Comparison of ENCODE assay signal across 19 mouse cellular contexts in the genomic region with DNA sequence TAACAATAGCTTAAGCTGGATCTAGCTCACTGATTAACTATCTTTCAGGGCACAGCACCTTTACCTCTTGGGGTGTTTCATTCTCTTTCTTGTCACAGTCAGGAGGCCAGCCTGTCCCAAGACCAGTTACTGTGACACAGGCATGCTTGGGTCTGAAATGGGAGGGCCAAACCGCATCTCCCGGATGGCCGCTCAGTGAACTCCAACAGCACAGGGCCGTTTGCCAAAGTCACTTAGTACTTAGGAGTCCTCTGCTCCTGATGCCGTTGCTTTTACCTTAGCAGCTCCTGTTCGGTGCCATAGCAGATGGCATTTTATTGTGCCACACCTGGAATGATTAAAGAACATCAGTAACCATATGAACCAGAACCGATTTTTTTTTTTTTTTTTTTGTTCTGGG. TPM values are rescaled to one million over a fixed set of nuclear protein-coding genes. Genes with fewer than 3 reads are reported as not detected.
DNase-seq lines count a peak whose midpoint lies in the region; ATAC-seq and TF ChIP-seq lines count a peak whose summit lies in the region.
"Had no signal": no experiment of that assay in that cellular context is flagged by ENCODE, and none has a peak within 500 bp of the region (broad histone marks: within the 10 kb centered on the region; RNA-seq: fewer than 3 reads in every experiment).

No protein-coding gene starts in this region.

- H3K4me3 ChIP-seq in lung, embryonic 14.5 days (ENCODE audit: low read depth, low read length), result no peak overlapping the region
- H3K4me3 ChIP-seq in midbrain, embryonic 14.5 days (replicated peaks; ENCODE audit: low read depth, low read length), result no peak overlapping the region
- no peak overlapping the region for H3K4me3 ChIP-seq in liver, postnatal 0 days (ENCODE audit: low read depth, low read length)
- H3K4me3 ChIP-seq: embryonic facial prominence, embryonic 12.5 days; forebrain, embryonic 15.5 days; heart, adult 2 months; heart, embryonic 12.5 days; hindbrain, embryonic 13.5 days had no signal

- H3K4me2 ChIP-seq in lung, embryonic 14.5 days, result no peak overlapping the region
- H3K4me2 ChIP-seq in midbrain, embryonic 14.5 days (ENCODE audit: low read length), result no peak overlapping the region
- no peak overlapping the region for H3K4me2 ChIP-seq in liver, postnatal 0 days (ENCODE audit: low read depth, low read length)
- H3K4me2 ChIP-seq: embryonic facial prominence, embryonic 12.5 days; forebrain, embryonic 15.5 days; heart, embryonic 12.5 days; hindbrain, embryonic 13.5 days had no signal

- H3K36me3 ChIP-seq in lung, embryonic 14.5 days (ENCODE audit: insufficient read depth), result no peaks in the 10 kb centered on the region
- no peaks in the 10 kb centered on the region for H3K36me3 ChIP-seq in midbrain, embryonic 14.5 days (ENCODE audit: control insufficient read depth, insufficient read depth, low read length)
- H3K36me3 ChIP-seq in liver, postnatal 0 days (replicated peaks; ENCODE audit: insufficient read depth, low read length), result no peaks in the 10 kb centered on the region
- H3K36me3 ChIP-seq: embryonic facial prominence, embryonic 12.5 days; forebrain, embryonic 15.5 days; hindbrain, embryonic 13.5 days had no signal

- no peak for TF ChIP-seq EP300 in liver, postnatal 0 days (IDR thresholded peaks at IDR 0.05; ENCODE audit: low read depth)

- H3K27me3 ChIP-seq in lung, embryonic 14.5 days (ENCODE audit: insufficient read depth, low read length), result no peaks in the 10 kb centered on the region
- H3K27me3 ChIP-seq in midbrain, embryonic 14.5 days (ENCODE audit: control insufficient read depth, insufficient read depth, low read length), result no peaks in the 10 kb centered on the region
- H3K27me3 ChIP-seq in liver, postnatal 0 days (ENCODE audit: insufficient read depth, low read length), result no peaks in the 10 kb centered on the region
- H3K27me3 ChIP-seq: embryonic facial prominence, embryonic 12.5 days; forebrain, embryonic 15.5 days; heart, embryonic 12.5 days; hindbrain, embryonic 13.5 days had no signal

- no peaks in the 10 kb centered on the region for H3K4me1 ChIP-seq in lung, embryonic 14.5 days (ENCODE audit: insufficient read depth)
- H3K4me1 ChIP-seq in midbrain, embryonic 14.5 days (ENCODE audit: control insufficient read depth, insufficient read depth, low read length), result no peaks in the 10 kb centered on the region
- H3K4me1 ChIP-seq in liver, postnatal 0 days (ENCODE audit: insufficient read depth), result no peaks in the 10 kb centered on the region
- H3K4me1 ChIP-seq: embryonic facial prominence, embryonic 12.5 days; forebrain, embryonic 15.5 days; heart, embryonic 12.5 days; hindbrain, embryonic 13.5 days had no signal

- no peak for TF ChIP-seq CTCF in lung, embryonic 14.5 days (IDR thresholded peaks at IDR 0.05; ENCODE audit: low read depth)
- no peak for TF ChIP-seq CTCF in liver, postnatal 0 days (IDR thresholded peaks at IDR 0.05; ENCODE audit: low read depth)

- 76% methylated on average over 7 of the region's 7 CpGs for WGBS in lung, embryonic 14.5 days
- WGBS in midbrain, embryonic 14.5 days, result 83% methylated on average over 7 of the region's 7 CpGs
- 73% methylated on average over 7 of the region's 7 CpGs for WGBS in liver, postnatal 0 days (ENCODE audit: insufficient replicate concordance)

- H3K9me3 ChIP-seq in lung, embryonic 14.5 days (ENCODE audit: low read depth, low read length), result peaks cover 5% of the 10 kb centered on the region
- peaks cover 4% of the 10 kb centered on the region; the same call in 1 of the 2 replicates for H3K9me3 ChIP-seq in midbrain, embryonic 14.5 days (ENCODE audit: control insufficient read depth, low read length)
- H3K9me3 ChIP-seq in liver, postnatal 0 days (ENCODE audit: low read length), result peaks cover 1% of the 10 kb centered on the region
- H3K9me3 ChIP-seq: forebrain, embryonic 15.5 days had no signal

- no peak for ATAC-seq in lung, embryonic 14.5 days (ENCODE audit: insufficient read depth)
- no peak for ATAC-seq in midbrain, embryonic 14.5 days (ENCODE audit: low FRiP score, low TSS enrichment)
- ATAC-seq in liver, postnatal 0 days, result no peak
- ATAC-seq: forebrain, embryonic 15.5 days had no signal

- H3K9ac ChIP-seq in lung, embryonic 14.5 days, result no peak overlapping the region
- H3K9ac ChIP-seq in midbrain, embryonic 14.5 days (replicated peaks; ENCODE audit: low read length), result no peak overlapping the region
- H3K9ac ChIP-seq in liver, postnatal 0 days (replicated peaks), result no peak overlapping the region
- H3K9ac ChIP-seq: embryonic facial prominence, embryonic 12.5 days; forebrain, embryonic 15.5 days; heart, embryonic 12.5 days; hindbrain, embryonic 13.5 days had no signal

- H3K27ac ChIP-seq in lung, embryonic 14.5 days (ENCODE audit: low read depth), result no peak overlapping the region
- H3K27ac ChIP-seq in midbrain, embryonic 14.5 days (replicated peaks; ENCODE audit: low read depth, low read length), result no peak overlapping the region
- H3K27ac ChIP-seq in liver, postnatal 0 days (ENCODE audit: low read depth), result no peak overlapping the region
- H3K27ac ChIP-seq: embryonic facial prominence, embryonic 12.5 days; forebrain, embryonic 15.5 days; heart, adult 2 months; hindbrain, embryonic 13.5 days had no signal

- DNase-seq in heart, postnatal 4 days, result peak; percentile 21
- no peak for DNase-seq in heart, adult 18-20 months
- DNase-seq in lung, embryonic 14.5 days, result peak; percentile 49
- no peak for DNase-seq in lung, postnatal 10 days
- DNase-seq in kidney, postnatal 10 days, result peak; percentile 79
- peak; percentile 65 to 75 for DNase-seq in kidney, postnatal 4 days
- DNase-seq in midbrain, embryonic 14.5 days, result no peak
- no peak for DNase-seq in liver, postnatal 0 days
- DNase-seq: adrenal gland, adult 2 months; cerebellum, adult 11 months; cerebellum, adult 9-10 months; cerebellum, postnatal 25 days; gastrocnemius, postnatal 36 days; heart, adult 2 months had no signal

RNA-seq across cellular contexts. Expression of a gene that starts 5.4 kb away (rescaled TPM):
- total RNA-seq in heart, postnatal 4 days (2021), result not detected
- total RNA-seq in heart, adult 18-20 months (2021), result under 1 TPM in 1 of 2 experiments, not detected in 1; 0.49 TPM
- 0.30 TPM in 1 of 2 replicates, not detected in the other for polyA plus RNA-seq in lung, embryonic 14.5 days (2014; fragmentation: Nextera tagmentation; extraction: Ambion mirVana)
- polyA plus RNA-seq in midbrain, embryonic 14.5 days (2014; fragmentation: Nextera tagmentation; extraction: Ambion mirVana), result 0.36 and 0.55 TPM in 2 replicates
- polyA plus RNA-seq in liver, postnatal 0 days (2015; fragmentation: Nextera tagmentation; extraction: Ambion mirVana), result not detected in 2 replicates
- polyA plus RNA-seq: adrenal gland, adult 2 months; forebrain, embryonic 11.5 days had no signal

Comparison
In these comparisons a context has a peak if more than half of its experiments do, and no peak if none do; other contexts are left out.
1. DNase-seq: peak in heart, postnatal 4 days (single experiment), lung, embryonic 14.5 days (single experiment), kidney, postnatal 10 days (single experiment) and kidney, postnatal 4 days (2 of 2); none in heart, adult 18-20 months (0 of 2), lung, postnatal 10 days (single experiment), midbrain, embryonic 14.5 days (single experiment) and liver, postnatal 0 days (single experiment).